Comparison of ENCODE assay signal across 8 mouse cellular contexts in genomic region chr6:143184745-143185144, GRCm38 (mm10). TPM values are rescaled to one million over a fixed set of nuclear protein-coding genes. Genes with fewer than 3 reads are reported as not detected.
A peak's percentile ranks its signal among the peaks of the same experiment; 100 is the strongest.
DNase-seq lines count a peak whose midpoint lies in the region; ATAC-seq and TF ChIP-seq lines count a peak whose summit lies in the region.

No protein-coding gene starts in this region.

- no peak overlapping the region for H3K9ac ChIP-seq in midbrain, postnatal 0 days (replicated peaks; ENCODE audit: low read length, poor library complexity, severe bottlenecking)
- H3K9ac ChIP-seq in intestine, embryonic 16.5 days (ENCODE audit: low read depth, low read length), result no peak overlapping the region

- no peak overlapping the region for H3K4me2 ChIP-seq in midbrain, postnatal 0 days (ENCODE audit: low read depth, low read length, poor library complexity, severe bottlenecking)
- no peak overlapping the region for H3K4me2 ChIP-seq in intestine, embryonic 16.5 days (ENCODE audit: low read depth, low read length)

- H3K27ac ChIP-seq in gastrocnemius, adult 2 months, result no peak overlapping the region
- no peak overlapping the region for H3K27ac ChIP-seq in midbrain, postnatal 0 days (ENCODE audit: low read depth, low read length)
- no peak overlapping the region for H3K27ac ChIP-seq in midbrain, embryonic 10.5 days (replicated peaks)
- no peak overlapping the region for H3K27ac ChIP-seq in intestine, embryonic 16.5 days (ENCODE audit: low read length)

- no peak for ATAC-seq in midbrain, postnatal 0 days (ENCODE audit: low FRiP score)
- ATAC-seq in intestine, embryonic 16.5 days, result no peak

- no peak overlapping the region for H3K4me3 ChIP-seq in gastrocnemius, adult 2 months
- H3K4me3 ChIP-seq in midbrain, postnatal 0 days (ENCODE audit: low read depth, low read length), result no peak overlapping the region
- no peak overlapping the region for H3K4me3 ChIP-seq in midbrain, embryonic 10.5 days
- no peak overlapping the region for H3K4me3 ChIP-seq in intestine, embryonic 16.5 days (ENCODE audit: low read length)

- intact Hi-C loops in gastrocnemius, adult 2 months (cut with DNase I), result no loop called here

- no peaks in the 10 kb centered on the region for H3K4me1 ChIP-seq in midbrain, postnatal 0 days (ENCODE audit: insufficient read depth, low read length)
- H3K4me1 ChIP-seq in midbrain, embryonic 10.5 days, result no peaks in the 10 kb centered on the region
- 0 out of 2 replicates have a peak, but pooled peaks cover 5% of the 10 kb centered on the region for H3K4me1 ChIP-seq in intestine, embryonic 16.5 days (ENCODE audit: control insufficient read depth, insufficient read depth, low read length)

- no peaks in the 10 kb centered on the region for H3K9me3 ChIP-seq in midbrain, postnatal 0 days (ENCODE audit: low read length)
- no peaks in the 10 kb centered on the region for H3K9me3 ChIP-seq in midbrain, embryonic 10.5 days (replicated peaks)
- no peaks in the 10 kb centered on the region for H3K9me3 ChIP-seq in intestine, embryonic 16.5 days (ENCODE audit: control insufficient read depth, low read length)

- no peaks in the 10 kb centered on the region for H3K27me3 ChIP-seq in midbrain, postnatal 0 days (ENCODE audit: insufficient read depth, low read length)
- no peaks in the 10 kb centered on the region for H3K27me3 ChIP-seq in midbrain, embryonic 10.5 days (ENCODE audit: low read depth, poor library complexity, severe bottlenecking)
- no peaks in the 10 kb centered on the region for H3K27me3 ChIP-seq in intestine, embryonic 16.5 days (replicated peaks; ENCODE audit: control insufficient read depth, insufficient read depth, low read length)

- no peak for DNase-seq in gastrocnemius, adult 2 months
- DNase-seq in gastrocnemius, postnatal 4 days (ENCODE audit: low spot score in 2 of 2), result no peak
- peak; percentile 30 for DNase-seq in midbrain, postnatal 0 days (ENCODE audit: low spot score)
- no peak for DNase-seq in midbrain, embryonic 10.5 days (ENCODE audit: low spot score)
- peak; percentile 66 for DNase-seq in induced T-regulatory cell, adult 2 months (ENCODE audit: low read depth)
- peak; percentile 52 for DNase-seq in thymus, postnatal 4 days
- DNase-seq in right cerebral cortex, adult 18-20 months, result no peak

- peak; percentile 48 for TF ChIP-seq CTCF in gastrocnemius, adult 2 months (IDR thresholded peaks at IDR 0.05)
- TF ChIP-seq CTCF in midbrain, postnatal 0 days (IDR thresholded peaks at IDR 0.05), result peak; percentile 63

- peaks cover 12% of the 10 kb centered on the region for H3K36me3 ChIP-seq in midbrain, postnatal 0 days (ENCODE audit: insufficient read depth, low read length)
- H3K36me3 ChIP-seq in midbrain, embryonic 10.5 days, result peaks cover 78% of the 10 kb centered on the region
- no peaks in the 10 kb centered on the region for H3K36me3 ChIP-seq in intestine, embryonic 16.5 days (ENCODE audit: control insufficient read depth, insufficient read depth, low read length)

- 70% methylated on average over 5 of the region's 5 CpGs for WGBS in midbrain, postnatal 0 days
- WGBS in midbrain, embryonic 10.5 days, result 62% methylated on average over 5 of the region's 5 CpGs
- WGBS in intestine, embryonic 16.5 days, result 61% methylated on average over 5 of the region's 5 CpGs

RNA-seq across cellular contexts. Expression of gene Etnk1, which starts 17.7 kb away (rescaled TPM):
- total RNA-seq in gastrocnemius, adult 2 months (2021), result 10 to 100 TPM; 15.1 to 21.7 TPM
- 10 to 100 TPM; 21.3 to 23.1 TPM for total RNA-seq in gastrocnemius, postnatal 4 days (2021)
- 130 and 162 TPM in 2 replicates for total RNA-seq in midbrain, postnatal 0 days (2014; rRNA removed)
- 34.9 and 40.3 TPM in 2 replicates for polyA plus RNA-seq in midbrain, postnatal 0 days (2015; fragmentation: Nextera tagmentation; extraction: Ambion mirVana)
- 21.0 and 23.9 TPM in 2 replicates for polyA plus RNA-seq in midbrain, embryonic 10.5 days (2016; fragmentation: Nextera tagmentation; extraction: Ambion mirVana)
- 12.6 and 16.4 TPM in 2 replicates for polyA plus RNA-seq in intestine, embryonic 16.5 days (2015; fragmentation: Nextera tagmentation; extraction: Ambion mirVana)

Comparison
In these comparisons a context has a peak if more than half of its experiments do, and no peak if none do; other contexts are left out.
1. DNase-seq: peak in midbrain, postnatal 0 days (single experiment), induced T-regulatory cell, adult 2 months (single experiment) and thymus, postnatal 4 days (single experiment); none in gastrocnemius, adult 2 months (single experiment), gastrocnemius, postnatal 4 days (0 of 2), midbrain, embryonic 10.5 days (single experiment) and right cerebral cortex, adult 18-20 months (single experiment).